Mouse (Mus musculus) bone marrow macrophage, adult 2 months (primary cell): Measurements from ENCODE around the gene Znrf4. TPM values are rescaled to one million over a fixed set of nuclear protein-coding genes. Genes with fewer than 3 reads are reported as not detected.
"Not testable (repeated sequence)": the region's sequence is repeated elsewhere in the genome, so short reads cannot be mapped to it uniquely, and the experiment has no call there.

Experiments
- H3K27ac ChIP-seq: 2 replicates; pipeline ENCODE4 v1.5.1; 2012; ENCODE audit warnings: low read depth, low read length; ENCODE audit not compliant: insufficient read depth
- H3K4me1 ChIP-seq: 2 replicates; pipeline ENCODE4 v1.6.1; 2012; ENCODE audit warnings: low read length; ENCODE audit not compliant: control insufficient read depth, insufficient read depth
- H3K4me3 ChIP-seq: 2 replicates; pipeline ENCODE4 v1.5.1; 2012; ENCODE audit warnings: mild to moderate bottlenecking, low read length, moderate library complexity; ENCODE audit not compliant: insufficient read depth
- CTCF ChIP-seq: IDR thresholded peaks from 2 replicates; pipeline ENCODE4 v1.5.1; 2012; ENCODE audit warnings: low read depth, mild to moderate bottlenecking, low read length, moderate library complexity
- POLR2A ChIP-seq: IDR thresholded peaks from 2 replicates; pipeline ENCODE4 v1.6.1; 2012; ENCODE audit warnings: mild to moderate bottlenecking, low read depth, low read length, borderline replicate concordance
- polyA plus RNA-seq: library from polyadenylated mRNA; stranded (reverse); fragments of >200 nt; gene quantifications from 2 replicates; pipeline ENCODE4 v1.2.4, GENCODE M21; 2012; ENCODE audit not compliant: missing spikeins, insufficient read depth, insufficient read length

Gene Znrf4
- polyA plus RNA-seq, 1 experiment, result not detected

- TF ChIP-seq POLR2A (no peak), CTCF (no peak)
Measured at GRCm38 (mm10) chr17:56509707-56510472, 2.3 kb downstream of the Znrf4 start.

GRCm38 (mm10) chr17:56509021-56509640 is 3.1 kb downstream of the Znrf4 start:
- Histone ChIP-seq H3K4me1 (peaks cover 9% of the 10 kb centered on the region), H3K4me3 (no peak overlapping the region), H3K27ac (no peak overlapping the region)
- no peak for TF ChIP-seq CTCF

More at GRCm38 (mm10) chr17:56509707-56510472, 2.3 kb downstream of the Znrf4 start:
- no peak overlapping the region for H3K4me3 ChIP-seq
- peaks cover 9% of the 10 kb centered on the region for H3K4me1 ChIP-seq
- no peak overlapping the region for H3K27ac ChIP-seq

GRCm38 (mm10) chr17:56507161-56508068 is 4.8 kb downstream of the Znrf4 start:
- Histone ChIP-seq H3K4me1 (peaks cover 9% of the 10 kb centered on the region), H3K4me3 (peak overlapping the region; percentile 61), H3K27ac (peak overlapping the region; percentile 79)
- TF ChIP-seq POLR2A, result no peak
- TF ChIP-seq CTCF, result no peak

GRCm38 (mm10) chr17:56506417-56507065 is 5.7 kb downstream of the Znrf4 start:
- H3K4me1 ChIP-seq, result peaks cover 9% of the 10 kb centered on the region
- peak overlapping the region; percentile 79 for H3K27ac ChIP-seq
- no peak for TF ChIP-seq POLR2A
- TF ChIP-seq CTCF, result no peak
- peak overlapping the region; percentile 61 for H3K4me3 ChIP-seq

GRCm38 (mm10) chr17:56505401-56505800 is 6.8 kb downstream of the Znrf4 start:
- Histone ChIP-seq H3K27ac (no peak overlapping the region), H3K4me3 (no peak overlapping the region), H3K4me1 (peaks cover 9% of the 10 kb centered on the region)
- no peak for TF ChIP-seq POLR2A
- TF ChIP-seq CTCF, result no peak

- H3K4me1 ChIP-seq, result no peaks in the 10 kb centered on the region
- 0 out of 2 replicates have a peak, but pooled peaks have one; percentile 11 for TF ChIP-seq CTCF
- no peak for TF ChIP-seq POLR2A
- no peak overlapping the region for H3K4me3 ChIP-seq
- no peak overlapping the region for H3K27ac ChIP-seq
Measured at GRCm38 (mm10) chr17:56502526-56502925, 9.7 kb downstream of the Znrf4 start.

GRCm38 (mm10) chr17:56501635-56502400 is 10.4 kb downstream of the Znrf4 start:
- not testable (repeated sequence) for H3K4me3 ChIP-seq, H3K27ac ChIP-seq, H3K4me1 ChIP-seq

GRCm38 (mm10) chr17:56499229-56499628 is 13.0 kb downstream of the Znrf4 start:
- no peak for TF ChIP-seq POLR2A
- no peak overlapping the region for H3K4me3 ChIP-seq
- H3K4me1 ChIP-seq, result no peaks in the 10 kb centered on the region

GRCm38 (mm10) chr17:56494480-56494879 is 17.8 kb downstream of the Znrf4 start:
- Histone ChIP-seq H3K27ac (no peak overlapping the region), H3K4me3 (no peak overlapping the region), H3K4me1 (no peaks in the 10 kb centered on the region)
- TF ChIP-seq CTCF (no peak), POLR2A (no peak)

More at GRCm38 (mm10) chr17:56499229-56499628, 13.0 kb downstream of the Znrf4 start:
- no peak overlapping the region for H3K27ac ChIP-seq
